Mouse (Mus musculus) thymus, postnatal 36 days (tissue): Measurements from ENCODE around the gene Smad1.

Experiments used
- DNase-seq, 2 experiments: peaks; one replicate each; pipeline ENCODE4 v3.0.0; 2022; ENCODE audit warnings: mixed read lengths in 2 of 2

Smad1 gene

GRCm38 (mm10) chr8:79293841-79294240 is 105.5 kb downstream of the Smad1 start:
- no peak for DNase-seq

- DNase-seq = no peak
Observed at GRCm38 (mm10) chr8:79292712-79293264, 106.5 kb downstream of the Smad1 start.

- DNase-seq = no peak
Observed at GRCm38 (mm10) chr8:79289592-79289991, 109.7 kb downstream of the Smad1 start.

- no peak for DNase-seq
Observed at GRCm38 (mm10) chr8:79288681-79289080, 110.6 kb downstream of the Smad1 start.
